Mouse (Mus musculus) heart, postnatal 36 days (tissue): ENCODE results near the gene Slc35f6. TPM values are rescaled to one million over a fixed set of nuclear protein-coding genes. Genes with fewer than 3 reads are reported as not detected.

ENCODE experiments used
- DNase-seq, 2 experiments: peaks; one replicate each; pipeline ENCODE4 v3.0.0; 2021 to 2022
- intact Hi-C: fragments of 180-260 bp; cut with DNase I; formaldehyde crosslinking; loops from one replicate; pipeline ENCODE4 v1.15.1; 2025
- total RNA-seq, 2 experiments: library from RNA; stranded (reverse); gene quantifications; 2 replicates each; pipeline ENCODE4 v1.2.3; 2021

The Slc35f6 gene
- total RNA-seq, result 10 to 100 TPM; 50.0 to 53.3 TPM

GRCm38 (mm10) chr5:30647815-30648560 is at the start of gene Slc35f6:
Slc35f6 (plus strand) TSS chr5:30647933.
- peak; percentile 93 to 96 for DNase-seq
- intact Hi-C loops, result no loop called here

GRCm38 (mm10) chr5:30601397-30601796 is 46.3 kb upstream of the Slc35f6 start:
- intact Hi-C loops, result no loop called here
- no peak for DNase-seq

- no peak for DNase-seq
- intact Hi-C loops, result no loop called here
Observed at GRCm38 (mm10) chr5:30603255-30603654, 44.5 kb upstream of the Slc35f6 start.

- intact Hi-C loops, result no loop called here
- no peak for DNase-seq
Observed at GRCm38 (mm10) chr5:30603926-30604325, 43.8 kb upstream of the Slc35f6 start.

GRCm38 (mm10) chr5:30604769-30605188 is 43.0 kb upstream of the Slc35f6 start:
- intact Hi-C loops, result no loop called here
- peak; percentile 59 to 62 for DNase-seq

- intact Hi-C loops, result no loop called here
- no peak for DNase-seq
Observed at GRCm38 (mm10) chr5:30605649-30606048, 42.1 kb upstream of the Slc35f6 start.

GRCm38 (mm10) chr5:30606424-30607073 is 41.2 kb upstream of the Slc35f6 start:
- intact Hi-C loops, result no loop called here
- DNase-seq, result peak; percentile 64 to 70

GRCm38 (mm10) chr5:30609094-30609493 is 38.6 kb upstream of the Slc35f6 start:
- intact Hi-C loops, result no loop called here
- DNase-seq, result no peak

GRCm38 (mm10) chr5:30609918-30610645 is 37.7 kb upstream of the Slc35f6 start:
- DNase-seq, result no peak
- intact Hi-C loops, result no loop called here

- no peak for DNase-seq
- intact Hi-C loops, result no loop called here
Observed at GRCm38 (mm10) chr5:30611091-30611490, 36.6 kb upstream of the Slc35f6 start.

- no peak for DNase-seq
- intact Hi-C loops, result no loop called here
Observed at GRCm38 (mm10) chr5:30611689-30612088, 36.0 kb upstream of the Slc35f6 start.

- intact Hi-C loops, result no loop called here
Observed at GRCm38 (mm10) chr5:30612575-30612974, 35.2 kb upstream of the Slc35f6 start.

GRCm38 (mm10) chr5:30613242-30613641 is 34.5 kb upstream of the Slc35f6 start:
- DNase-seq, result no peak
- intact Hi-C loops, result no loop called here

More at GRCm38 (mm10) chr5:30612575-30612974, 35.2 kb upstream of the Slc35f6 start:
- DNase-seq, result no peak

- DNase-seq, result peak; percentile 68 to 70
- intact Hi-C loops, result loop anchor here (2.0 kb wide), 1 partner anchor 25 kb away; the partner anchor contains the start of gene Kcnk3
Observed at GRCm38 (mm10) chr5:30614221-30614620, 33.5 kb upstream of the Slc35f6 start.

GRCm38 (mm10) chr5:30615416-30615815 is 32.3 kb upstream of the Slc35f6 start:
- no peak for DNase-seq
- intact Hi-C loops, result loop anchor here (2.0 to 5.0 kb wide), 2 partner anchors 27 to 38 kb away; partner anchors contain the start of gene Kcnk3

GRCm38 (mm10) chr5:30615819-30616218 is 31.9 kb upstream of the Slc35f6 start:
- intact Hi-C loops, result loop anchor here (2.0 to 5.0 kb wide), 2 partner anchors 27 to 39 kb away; partner anchors contain the start of gene Kcnk3

GRCm38 (mm10) chr5:30616644-30617043 is 31.1 kb upstream of the Slc35f6 start:
- no peak for DNase-seq
- intact Hi-C loops, result loop anchor here (5.0 kb wide), 1 partner anchor 39 kb away; no protein-coding TSS in a partner anchor

More at GRCm38 (mm10) chr5:30615819-30616218, 31.9 kb upstream of the Slc35f6 start:
- no peak for DNase-seq

GRCm38 (mm10) chr5:30617357-30617756 is 30.4 kb upstream of the Slc35f6 start:
- intact Hi-C loops, result loop anchor here (5.0 kb wide), 1 partner anchor 40 kb away; no protein-coding TSS in a partner anchor
- no peak for DNase-seq

GRCm38 (mm10) chr5:30617851-30618250 is 29.9 kb upstream of the Slc35f6 start:
- intact Hi-C loops, result loop anchor here (5.0 kb wide), 1 partner anchor 41 kb away; no protein-coding TSS in a partner anchor
- peak; percentile 64 to 65 for DNase-seq

GRCm38 (mm10) chr5:30618376-30619003 is 29.2 kb upstream of the Slc35f6 start:
- intact Hi-C loops, result loop anchor here (5.0 kb wide), 1 partner anchor 41 kb away; no protein-coding TSS in a partner anchor
- DNase-seq, result no peak
